Mouse (Mus musculus) erythroblast, embryonic 14.5 days (primary cell): ENCODE data around the gene Trip11.

ENCODE experiments used
- GATA1 ChIP-seq: IDR thresholded peaks from 2 replicates; pipeline ENCODE4 v1.6.1; 2012; ENCODE audit warnings: low read length, inconsistent platforms, mixed read lengths
- TAL1 ChIP-seq: IDR thresholded peaks from 3 replicates; pipeline ENCODE4 v1.6.1; 2012; ENCODE audit warnings: low read length, inconsistent platforms, mixed read lengths

DNA sequence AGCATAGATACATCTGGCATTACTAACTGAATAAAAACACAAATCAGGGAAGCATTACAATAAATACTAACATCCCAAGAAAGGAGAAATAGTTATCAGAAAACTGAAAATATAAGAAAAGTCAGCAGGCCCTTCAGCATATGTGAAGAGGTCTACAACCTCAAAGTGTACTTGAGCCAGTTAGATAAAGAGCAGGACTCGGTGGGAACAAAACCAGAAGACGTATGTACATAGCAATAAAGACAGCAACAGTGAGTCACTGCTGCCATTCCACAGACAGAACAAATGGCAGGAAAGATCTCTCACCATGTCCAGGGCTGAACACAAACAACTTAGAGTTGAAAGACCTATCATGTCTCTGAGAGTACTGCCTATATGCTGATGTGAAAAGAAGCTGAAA lies 24.8 kb downstream of the Trip11 start:
- TF ChIP-seq GATA1: no peak
- TF ChIP-seq TAL1: no peak
